Mouse (Mus musculus) C2C12 (cell line): ENCODE measurements around the gene Strip2. TPM values are rescaled to one million over a fixed set of nuclear protein-coding genes. Genes with fewer than 3 reads are reported as not detected.

Source experiments
- H3K27me3 ChIP-seq: one replicate; pipeline ENCODE4 v1.6.1; 2011; ENCODE audit not compliant: control insufficient read depth, insufficient read depth, insufficient read length
- H3K36me3 ChIP-seq: one replicate; pipeline ENCODE4 v1.6.1; 2011; ENCODE audit not compliant: control insufficient read depth, insufficient read depth
- H3K4me3 ChIP-seq: one replicate; pipeline ENCODE4 v1.5.1; 2011; ENCODE audit warnings: mild to moderate bottlenecking, control low read depth; ENCODE audit not compliant: poor library complexity, insufficient read depth, severe bottlenecking
- H3K79me2 ChIP-seq: one replicate; pipeline ENCODE4 v1.6.1; 2011; ENCODE audit not compliant: control insufficient read depth, insufficient read depth
- H3K79me3 ChIP-seq: one replicate; pipeline ENCODE4 v1.6.1; 2011; ENCODE audit warnings: low read depth, control low read depth
- H3ac ChIP-seq: one replicate; pipeline ENCODE3; 2011; ENCODE audit warnings: low read depth; ENCODE audit not compliant: control insufficient read depth, insufficient read length
- CEBPB ChIP-seq: IDR thresholded peaks from one replicate; pipeline ENCODE4 v1.6.1; 2011; ENCODE audit warnings: low read depth, mild to moderate bottlenecking, control low read depth, moderate library complexity
- CTCF ChIP-seq: IDR thresholded peaks from one replicate; pipeline ENCODE4 v1.5.1; 2011; ENCODE audit not compliant: control insufficient read depth, insufficient read depth, insufficient read length
- FOSL1 ChIP-seq: IDR thresholded peaks from one replicate; pipeline ENCODE4 v1.8.0; 2011; ENCODE audit warnings: mild to moderate bottlenecking, low read length; ENCODE audit not compliant: poor library complexity, insufficient read depth, severe bottlenecking
- MAX ChIP-seq: IDR thresholded peaks from one replicate; pipeline ENCODE4 v1.6.1; 2011; ENCODE audit warnings: mild to moderate bottlenecking, control low read depth
- MYOD1 ChIP-seq: IDR thresholded peaks from one replicate; pipeline ENCODE4 v1.6.1; 2011; ENCODE audit warnings: low read depth; ENCODE audit not compliant: control insufficient read depth, insufficient read length
- MYOG ChIP-seq: IDR thresholded peaks from one replicate; pipeline ENCODE4 v1.6.1; 2011; ENCODE audit not compliant: control insufficient read depth, insufficient read length; ENCODE audit errors: extremely low read depth
- USF1 ChIP-seq: IDR thresholded peaks from one replicate; pipeline ENCODE4 v1.6.1; 2011; ENCODE audit warnings: low read depth, mild to moderate bottlenecking, control low read depth, moderate library complexity
- polyA plus RNA-seq: library from polyadenylated mRNA; unstranded; fragments of >200 nt; fragmentation: generic; extraction: Trizol; gene quantifications from one replicate; pipeline ENCODE4 v1.2.1, GENCODE M21; 2012; ENCODE audit warnings: missing spikeins

Gene Strip2
- polyA plus RNA-seq, 1 experiment: 1.2 TPM

- Histone ChIP-seq H3K27me3 (no peaks in the 10 kb centered on the region), H3ac (no peak overlapping the region), H3K79me3 (no peaks in the 10 kb centered on the region), H3K79me2 (no peaks in the 10 kb centered on the region), H3K36me3 (no peaks in the 10 kb centered on the region), H3K4me3 (no peak overlapping the region)
- TF ChIP-seq MYOG: no peak
- TF ChIP-seq MYOD1: no peak
- TF ChIP-seq USF1: no peak
- TF ChIP-seq CEBPB: no peak
- no peak for TF ChIP-seq FOSL1
- no peak for TF ChIP-seq MAX
These were observed 2.7 kb upstream of the Strip2 start for GRCm38 (mm10) chr6:29914136-29914535.

- Histone ChIP-seq H3K36me3 (no peaks in the 10 kb centered on the region), H3K79me3 (no peaks in the 10 kb centered on the region), H3K79me2 (no peaks in the 10 kb centered on the region), H3K4me3 (no peak overlapping the region), H3K27me3 (no peaks in the 10 kb centered on the region), H3ac (no peak overlapping the region)
- no peak for TF ChIP-seq CEBPB
- no peak for TF ChIP-seq MYOD1
- TF ChIP-seq USF1: no peak
- no peak for TF ChIP-seq MYOG
- TF ChIP-seq FOSL1: no peak
- no peak for TF ChIP-seq MAX
- no peak for TF ChIP-seq CTCF
These were observed 976 bp upstream of the Strip2 start for GRCm38 (mm10) chr6:29915836-29916235.

- Histone ChIP-seq H3K27me3 (no peaks in the 10 kb centered on the region), H3ac (peak overlapping the region; percentile 93), H3K36me3 (no peaks in the 10 kb centered on the region), H3K4me3 (peak overlapping the region; percentile 48), H3K79me2 (no peaks in the 10 kb centered on the region), H3K79me3 (no peaks in the 10 kb centered on the region)
- TF ChIP-seq USF1 (no peak), MYOD1 (no peak), CEBPB (no peak), MAX (no peak), CTCF (no peak), FOSL1 (no peak), MYOG (no peak)
These were observed 540 bp downstream of the Strip2 start for GRCm38 (mm10) chr6:29917383-29917720.

GRCm38 (mm10) chr6:29917947-29918346 lies 1.1 kb downstream of the Strip2 start:
- Histone ChIP-seq H3K36me3 (no peaks in the 10 kb centered on the region), H3K4me3 (no peak overlapping the region), H3K79me3 (no peaks in the 10 kb centered on the region), H3K27me3 (no peaks in the 10 kb centered on the region), H3K79me2 (no peaks in the 10 kb centered on the region), H3ac (no peak overlapping the region)
- TF ChIP-seq MYOG (no peak), MYOD1 (no peak), USF1 (no peak), FOSL1 (no peak), MAX (no peak), CTCF (no peak), CEBPB (no peak)

- TF ChIP-seq CEBPB (no peak), CTCF (no peak), MYOD1 (no peak), MYOG (no peak), FOSL1 (no peak), USF1 (no peak), MAX (no peak)
- Histone ChIP-seq H3K27me3 (no peaks in the 10 kb centered on the region), H3K79me3 (no peaks in the 10 kb centered on the region), H3K4me3 (no peak overlapping the region), H3K36me3 (no peaks in the 10 kb centered on the region), H3ac (no peak overlapping the region), H3K79me2 (no peaks in the 10 kb centered on the region)
These were observed 6.7 kb downstream of the Strip2 start for GRCm38 (mm10) chr6:29923501-29923900.

- H3K27me3 ChIP-seq: no peaks in the 10 kb centered on the region
- no peak overlapping the region for H3K4me3 ChIP-seq
- no peaks in the 10 kb centered on the region for H3K79me3 ChIP-seq
- TF ChIP-seq MYOD1 (no peak), USF1 (no peak), MYOG (no peak), CEBPB (no peak), FOSL1 (no peak), CTCF (no peak)
- no peak overlapping the region for H3ac ChIP-seq
- H3K79me2 ChIP-seq: no peaks in the 10 kb centered on the region
- no peaks in the 10 kb centered on the region for H3K36me3 ChIP-seq
These were observed 8.9 kb downstream of the Strip2 start for GRCm38 (mm10) chr6:29925594-29926219.
